In the genomic region with DNA sequence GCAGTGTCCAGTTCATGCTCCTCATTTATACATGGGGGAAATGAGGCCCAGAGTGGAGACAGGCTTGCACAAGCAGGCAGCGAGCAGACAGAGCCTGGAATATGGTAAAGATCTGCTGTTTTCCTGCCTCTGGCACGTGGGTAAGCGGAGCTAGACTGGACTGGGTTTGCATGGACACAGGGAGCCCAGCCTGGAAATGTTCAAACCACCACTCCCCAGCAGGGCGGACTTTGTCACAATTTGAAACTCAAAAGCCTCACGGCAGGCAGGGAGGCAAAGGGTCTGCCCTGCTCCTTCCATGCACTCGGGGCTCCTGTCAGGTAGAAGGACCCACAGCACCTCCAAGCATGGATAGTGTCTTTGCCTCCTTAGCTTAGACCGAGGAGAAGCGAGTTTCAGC, we compare ENCODE assay signal across 30 mouse cellular contexts. TPM values are rescaled to one million over a fixed set of nuclear protein-coding genes. Genes with fewer than 3 reads are reported as not detected.
DNase-seq lines count a peak whose midpoint lies in the region; ATAC-seq lines count a peak whose summit lies in the region.
"Had no signal": no experiment of that assay in that cellular context is flagged by ENCODE, and none has a peak within 500 bp of the region (broad histone marks: within the 10 kb centered on the region; RNA-seq: fewer than 3 reads in every experiment).

No protein-coding gene starts in this region.

- no peak overlapping the region for H3K27ac ChIP-seq in kidney, embryonic 15.5 days
- H3K27ac ChIP-seq in liver, embryonic 11.5 days (ENCODE audit: low read depth, low read length) = no peak overlapping the region
- H3K27ac ChIP-seq: forebrain, embryonic 10.5 days; forebrain, embryonic 13.5 days; heart, embryonic 15.5 days; hindbrain, embryonic 15.5 days had no signal

- peak; percentile 23 for DNase-seq in kidney, adult 11 months
- peak; percentile 7 for DNase-seq in liver
- DNase-seq in liver, embryonic 11.5 days (ENCODE audit: low spot score) = no peak
- peak; percentile 27 for DNase-seq in kidney, adult 9 months
- DNase-seq in kidney, postnatal 25 days = peak; percentile 43 to 70
- no peak for DNase-seq in gastrocnemius, postnatal 4 days (ENCODE audit: low spot score in 2 of 2)
- no peak for DNase-seq in layer of hippocampus, adult 18-20 months (ENCODE audit: low spot score in 2 of 2)
- DNase-seq: adrenal gland, postnatal 10 days; adrenal gland, postnatal 36 days; B cell, adult 2 months; cerebellum, adult 18-20 months; cerebellum, adult 9-10 months; cerebellum, postnatal 14 days; gastrocnemius, postnatal 10 days; gastrocnemius, postnatal 36 days; heart, adult 18-20 months; heart, postnatal 10 days; heart, postnatal 36 days had no signal

- H3K36me3 ChIP-seq in kidney, embryonic 15.5 days = no peaks in the 10 kb centered on the region
- H3K36me3 ChIP-seq in liver, embryonic 11.5 days (ENCODE audit: control insufficient read depth, insufficient read depth, low read length) = no peaks in the 10 kb centered on the region
- H3K36me3 ChIP-seq: forebrain, embryonic 10.5 days; G1E; heart, embryonic 12.5 days; heart, embryonic 15.5 days; hindbrain, embryonic 15.5 days had no signal

- no peaks in the 10 kb centered on the region for H3K9me3 ChIP-seq in kidney, embryonic 15.5 days (replicated peaks)
- no peaks in the 10 kb centered on the region for H3K9me3 ChIP-seq in liver, embryonic 11.5 days (ENCODE audit: control insufficient read depth, low read length)
- H3K9me3 ChIP-seq: forebrain, embryonic 10.5 days; forebrain, embryonic 13.5 days; G1E; heart, embryonic 12.5 days; heart, embryonic 15.5 days; hindbrain, embryonic 15.5 days had no signal

- 0 out of 2 replicates have a peak, but pooled peaks cover under 1% of the 10 kb centered on the region for H3K4me1 ChIP-seq in kidney, embryonic 15.5 days
- no peaks in the 10 kb centered on the region for H3K4me1 ChIP-seq in liver, embryonic 11.5 days (replicated peaks; ENCODE audit: control insufficient read depth, insufficient read depth, low read length)

- no peaks in the 10 kb centered on the region for H3K27me3 ChIP-seq in kidney, embryonic 15.5 days
- no peaks in the 10 kb centered on the region for H3K27me3 ChIP-seq in liver, embryonic 11.5 days (replicated peaks; ENCODE audit: control insufficient read depth, insufficient read depth, low read length)
- H3K27me3 ChIP-seq: CH12.LX; forebrain, embryonic 13.5 days; heart, embryonic 12.5 days; heart, embryonic 15.5 days; hindbrain, embryonic 15.5 days; Patski had no signal

- no peak overlapping the region for H3K4me3 ChIP-seq in kidney, embryonic 15.5 days (replicated peaks)
- H3K4me3 ChIP-seq in liver, embryonic 11.5 days (ENCODE audit: low read depth, low read length) = no peak overlapping the region
- H3K4me3 ChIP-seq: forebrain, embryonic 10.5 days; forebrain, embryonic 13.5 days; heart, embryonic 12.5 days; heart, embryonic 15.5 days; hindbrain, embryonic 15.5 days had no signal

- no peak for ATAC-seq in kidney, embryonic 15.5 days (replicated peaks; ENCODE audit: low FRiP score)
- ATAC-seq in liver, embryonic 11.5 days (replicated peaks; ENCODE audit: low FRiP score) = no peak
- ATAC-seq: forebrain, embryonic 13.5 days; forebrain, embryonic 16.5 days; Patski had no signal

- WGBS in kidney, embryonic 15.5 days = 76% methylated on average over 8 of the region's 8 CpGs
- WGBS in liver, embryonic 11.5 days = 69% methylated on average over 8 of the region's 8 CpGs

- H3K9ac ChIP-seq in kidney, embryonic 15.5 days = no peak overlapping the region
- H3K9ac ChIP-seq in liver, embryonic 11.5 days (ENCODE audit: low read depth, low read length) = no peak overlapping the region
- H3K9ac ChIP-seq: forebrain, embryonic 13.5 days; heart, embryonic 12.5 days; heart, embryonic 15.5 days; hindbrain, embryonic 15.5 days had no signal

- no peak overlapping the region for H3K4me2 ChIP-seq in kidney, embryonic 15.5 days
- H3K4me2 ChIP-seq in liver, embryonic 11.5 days = no peak overlapping the region
- H3K4me2 ChIP-seq: forebrain, embryonic 13.5 days; heart, embryonic 12.5 days; heart, embryonic 15.5 days; hindbrain, embryonic 15.5 days had no signal

RNA-seq across cellular contexts. Expression of a gene that starts 52.7 kb away (rescaled TPM):
- 0.45 and 0.59 TPM in 2 replicates for polyA plus RNA-seq in kidney, embryonic 15.5 days (2015; fragmentation: Nextera tagmentation; extraction: Ambion mirVana)
- polyA plus RNA-seq in liver, embryonic 11.5 days (2014; fragmentation: Nextera tagmentation; extraction: Ambion mirVana) = 0.07 TPM in 1 of 2 replicates, not detected in the other
- total RNA-seq in gastrocnemius, postnatal 4 days (2021) = under 1 TPM in 1 of 2 experiments, not detected in 1; 0.13 TPM
- not detected for total RNA-seq in layer of hippocampus, adult 18-20 months (2021)
- total RNA-seq: adrenal gland, adult 18-20 months; adrenal gland, postnatal 10 days; adrenal gland, postnatal 36 days; CH12.LX; gastrocnemius, postnatal 10 days; gastrocnemius, postnatal 36 days; heart, adult 18-20 months; heart, postnatal 10 days; heart, postnatal 36 days had no signal
- polyA plus RNA-seq: G1E; heart, embryonic 12.5 days; hindbrain, embryonic 11.5 days; hindbrain, embryonic 15.5 days; Patski had no signal

Comparison
In these comparisons a context has a peak if more than half of its experiments do, and no peak if none do; other contexts are left out.
1. DNase-seq: peak in kidney, adult 11 months (single experiment), liver (single experiment), kidney, adult 9 months (single experiment) and kidney, postnatal 25 days (2 of 2); none in liver, embryonic 11.5 days (single experiment), gastrocnemius, postnatal 4 days (0 of 2) and layer of hippocampus, adult 18-20 months (0 of 2).